Mouse (Mus musculus) myocyte (in vitro differentiated cells): ENCODE data around the gene Yipf2. TPM values are rescaled to one million over a fixed set of nuclear protein-coding genes. Genes with fewer than 3 reads are reported as not detected.

Experiments used
- H3K27me3 ChIP-seq: one replicate; pipeline ENCODE4 v1.6.1; 2011; ENCODE audit not compliant: control insufficient read depth, insufficient read depth, insufficient read length
- H3K36me3 ChIP-seq: one replicate; pipeline ENCODE4 v1.6.1; 2011; ENCODE audit not compliant: control insufficient read depth, insufficient read depth
- H3K4me2 ChIP-seq: one replicate; pipeline ENCODE4 v1.6.1; 2011; ENCODE audit warnings: low read depth, control low read depth
- H3K4me3 ChIP-seq: one replicate; pipeline ENCODE4 v1.5.1; 2011; ENCODE audit warnings: mild to moderate bottlenecking, control low read depth, moderate library complexity
- H3K79me2 ChIP-seq: one replicate; pipeline ENCODE4 v1.6.1; 2011; ENCODE audit not compliant: control insufficient read depth, insufficient read depth
- H3ac ChIP-seq: one replicate; pipeline ENCODE4 v1.6.1; 2011; ENCODE audit not compliant: control insufficient read depth, insufficient read length
- CEBPB ChIP-seq: IDR thresholded peaks from 2 replicates; pipeline ENCODE4 v1.6.1; 2011; ENCODE audit warnings: mild to moderate bottlenecking, moderate library complexity; ENCODE audit not compliant: poor library complexity, insufficient read depth, severe bottlenecking
- E2F4 ChIP-seq: IDR thresholded peaks from one replicate; pipeline ENCODE4 v1.6.1; 2011; ENCODE audit warnings: mild to moderate bottlenecking, control low read depth, moderate library complexity; ENCODE audit not compliant: insufficient read depth
- MAX ChIP-seq: IDR thresholded peaks from one replicate; pipeline ENCODE4 v1.6.1; 2011; ENCODE audit warnings: low read depth, mild to moderate bottlenecking, control low read depth
- MYOD1 ChIP-seq, 3 experiments: IDR thresholded peaks; one replicate each; pipeline ENCODE4 v1.6.1; 2011; ENCODE audit warnings: control low read depth in 2 of 3, low read depth in 2 of 3, mild to moderate bottlenecking in 2 of 3, moderate library complexity in 1 of 3; ENCODE audit not compliant: insufficient read length in 2 of 3, control insufficient read depth in 1 of 3
- MYOG ChIP-seq, 3 experiments: IDR thresholded peaks; one replicate each; pipeline ENCODE4 v1.6.1; 2011; ENCODE audit warnings: control low read depth in 2 of 3, low read depth in 2 of 3, mild to moderate bottlenecking in 2 of 3; ENCODE audit not compliant: insufficient read length in 2 of 3, control insufficient read depth in 1 of 3, insufficient read depth in 1 of 3
- POLR2A ChIP-seq: IDR thresholded peaks from one replicate; pipeline ENCODE4 v1.6.1; 2011; ENCODE audit warnings: low read depth, mild to moderate bottlenecking, control low read depth, moderate library complexity; ENCODE audit not compliant: insufficient read length
- POLR2AphosphoS2 ChIP-seq: IDR thresholded peaks from one replicate; pipeline ENCODE4 v1.6.1; 2011; ENCODE audit warnings: low read depth, control low read depth; ENCODE audit not compliant: insufficient read length
- REST ChIP-seq: IDR thresholded peaks from one replicate; pipeline ENCODE4 v1.6.1; 2011; ENCODE audit warnings: mild to moderate bottlenecking, control low read depth, moderate library complexity; ENCODE audit not compliant: insufficient read depth, insufficient read length
- SRF ChIP-seq: IDR thresholded peaks from one replicate; pipeline ENCODE4 v1.6.1; 2011; ENCODE audit warnings: low read depth; ENCODE audit not compliant: control insufficient read depth, insufficient read length
- TCF12 ChIP-seq: IDR thresholded peaks from one replicate; pipeline ENCODE4 v1.6.1; 2011; ENCODE audit warnings: mild to moderate bottlenecking, control low read depth; ENCODE audit not compliant: poor library complexity, insufficient read depth, severe bottlenecking
- TCF3 ChIP-seq: IDR thresholded peaks from one replicate; pipeline ENCODE4 v1.6.1; 2011; ENCODE audit warnings: low read depth, control low read depth; ENCODE audit not compliant: insufficient read length
- USF1 ChIP-seq: IDR thresholded peaks from one replicate; pipeline ENCODE4 v1.6.1; 2011; ENCODE audit warnings: low read depth, mild to moderate bottlenecking, control low read depth, moderate library complexity
- polyA plus RNA-seq: library from polyadenylated mRNA; unstranded; fragments of >200 nt; fragmentation: generic; extraction: Trizol; gene quantifications from one replicate; pipeline ENCODE4 v1.2.1, GENCODE M21; 2012; ENCODE audit warnings: missing spikeins

The Yipf2 gene
- polyA plus RNA-seq, 1 experiment = 13.2 TPM

DNA sequence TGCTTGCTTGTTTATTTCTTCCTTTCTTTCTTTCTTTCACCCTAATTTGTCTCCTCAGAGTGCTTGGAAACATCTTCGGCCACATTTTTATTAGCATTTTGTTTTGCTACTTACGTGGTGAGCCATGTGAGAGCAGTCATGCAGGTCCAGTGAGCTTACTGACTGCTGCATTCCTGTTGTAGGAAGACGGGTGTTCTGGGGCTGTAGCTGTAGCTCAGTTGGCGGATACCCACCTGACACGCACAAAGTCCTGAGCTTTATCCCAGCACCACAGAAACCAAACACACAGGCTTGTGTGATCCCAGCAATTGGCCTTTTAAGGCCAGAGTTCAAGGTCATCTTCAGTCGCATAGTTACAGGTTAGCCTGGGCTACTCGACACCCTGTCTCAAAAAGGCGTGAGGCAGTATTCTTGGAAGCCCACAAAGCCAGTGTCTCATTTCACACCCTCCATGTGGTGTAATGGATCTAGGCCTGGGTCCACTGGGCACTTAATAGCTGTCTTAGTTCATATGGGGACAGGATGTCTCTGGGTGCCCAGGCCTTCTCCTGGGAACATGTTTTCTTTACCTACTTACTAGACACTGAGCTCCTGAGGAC lies 23.9 kb downstream of the Yipf2 start:
- H3K36me3 ChIP-seq = peaks cover 12% of the 10 kb centered on the region
- H3K79me2 ChIP-seq = peaks cover 44% of the 10 kb centered on the region
- H3ac ChIP-seq = no peak overlapping the region
- H3K4me3 ChIP-seq = no peak overlapping the region
- TF ChIP-seq MAX (no peak), USF1 (no peak), E2F4 (no peak), SRF (no peak), MYOG (IDR thresholded peaks at IDR 0.05; ENCODE audit: control insufficient read depth in 1 of 3, insufficient read depth in 1 of 3, insufficient read length in 2 of 3, low read depth in 2 of 3) (no peak), POLR2AphosphoS2 (no peak), MYOD1 (IDR thresholded peaks at IDR 0.05; ENCODE audit: control insufficient read depth in 1 of 3, insufficient read length in 2 of 3, low read depth in 2 of 3) (no peak), TCF12 (no peak), CEBPB (no peak), TCF3 (no peak), POLR2A (no peak), REST (no peak)
- H3K27me3 ChIP-seq = no peaks in the 10 kb centered on the region
- H3K4me2 ChIP-seq = no peak overlapping the region

DNA sequence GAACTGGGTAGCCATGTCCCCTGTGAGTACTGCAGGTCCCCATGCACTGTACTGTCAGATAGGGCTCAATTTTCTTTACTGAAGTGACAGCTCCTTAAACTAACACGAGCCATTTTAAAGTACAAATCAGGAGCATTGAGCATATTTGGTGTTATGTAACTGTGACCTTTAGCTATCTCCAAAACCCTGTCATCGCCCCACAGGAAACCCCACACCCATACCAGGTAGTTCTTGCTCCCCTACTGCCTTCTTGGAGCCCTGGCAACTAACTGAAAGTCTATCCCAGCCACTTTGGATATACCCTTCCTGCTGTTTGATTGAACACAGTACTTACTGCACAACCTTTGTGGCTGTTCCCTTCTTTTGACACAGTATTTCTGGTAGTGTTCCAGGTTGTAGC lies 25.6 kb downstream of the Yipf2 start:
- Histone ChIP-seq H3K79me2 (peaks cover 60% of the 10 kb centered on the region), H3K27me3 (no peaks in the 10 kb centered on the region), H3ac (no peak overlapping the region), H3K36me3 (peaks cover 11% of the 10 kb centered on the region), H3K4me2 (no peak overlapping the region), H3K4me3 (no peak overlapping the region)
- TF ChIP-seq POLR2AphosphoS2 (no peak), POLR2A (no peak), E2F4 (no peak), MAX (no peak), REST (no peak), MYOD1 (IDR thresholded peaks at IDR 0.05; ENCODE audit: control insufficient read depth in 1 of 3, insufficient read length in 2 of 3, low read depth in 2 of 3) (no peak), TCF12 (no peak), USF1 (no peak), CEBPB (no peak), MYOG (IDR thresholded peaks at IDR 0.05; ENCODE audit: control insufficient read depth in 1 of 3, insufficient read depth in 1 of 3, insufficient read length in 2 of 3, low read depth in 2 of 3) (no peak), SRF (no peak), TCF3 (no peak)

DNA sequence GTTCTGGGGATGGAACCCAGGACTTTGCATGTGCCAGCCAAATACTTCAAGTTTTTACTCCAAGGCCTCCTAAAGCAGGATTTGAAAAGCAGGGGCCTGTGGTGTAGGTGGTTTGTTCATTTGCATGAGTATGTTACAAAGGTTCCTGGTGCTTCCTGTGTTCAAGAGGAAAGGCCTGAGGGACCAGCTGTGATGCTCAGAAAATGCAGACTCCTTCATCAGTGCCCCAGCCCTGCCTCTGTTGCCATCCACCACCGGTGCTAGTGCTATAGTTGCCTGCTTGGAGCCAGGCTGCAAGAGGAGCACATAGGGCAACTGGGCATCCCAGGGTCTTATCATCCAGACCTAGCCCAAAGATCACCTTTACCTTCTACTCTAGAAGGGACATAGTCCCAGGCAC lies 26.1 kb downstream of the Yipf2 start:
- H3K79me2 ChIP-seq = peaks cover 64% of the 10 kb centered on the region
- H3K4me3 ChIP-seq = no peak overlapping the region
- H3K36me3 ChIP-seq = peaks cover 6% of the 10 kb centered on the region
- H3K4me2 ChIP-seq = no peak overlapping the region
- H3ac ChIP-seq = no peak overlapping the region
- TF ChIP-seq TCF12 (no peak), MYOD1 (IDR thresholded peaks at IDR 0.05; ENCODE audit: control insufficient read depth in 1 of 3, insufficient read length in 2 of 3, low read depth in 2 of 3) (no peak)
- no peaks in the 10 kb centered on the region for H3K27me3 ChIP-seq

DNA sequence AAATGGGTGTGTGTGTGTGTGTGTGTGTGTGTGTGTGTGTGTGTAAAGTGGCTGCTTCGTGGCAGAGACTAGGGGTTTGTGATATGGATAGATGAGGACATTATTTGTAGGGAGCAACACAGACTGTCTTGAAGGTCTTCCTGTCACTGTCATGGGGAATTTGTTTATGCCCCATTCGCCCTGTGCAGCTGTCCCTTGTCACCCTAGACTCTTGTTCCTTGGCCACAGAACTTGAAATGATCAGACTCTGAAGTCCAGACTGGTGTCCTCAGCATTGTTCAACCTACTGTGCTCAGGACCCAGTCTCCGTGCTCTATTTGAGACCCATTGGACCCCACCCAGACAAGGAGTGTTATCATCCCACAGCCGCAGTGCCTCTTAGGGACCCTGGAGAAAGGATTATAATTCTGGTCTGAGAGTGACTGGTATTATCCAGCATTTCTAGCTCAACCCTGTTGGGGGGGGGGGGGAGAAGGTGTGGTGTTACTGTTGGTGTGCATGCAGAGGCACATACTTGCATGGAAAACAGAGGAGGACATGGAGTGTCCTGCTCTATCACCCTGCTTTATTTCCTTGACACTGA lies 27.5 kb downstream of the Yipf2 start:
- H3K36me3 ChIP-seq = no peaks in the 10 kb centered on the region
- H3ac ChIP-seq = no peak overlapping the region
- no peaks in the 10 kb centered on the region for H3K27me3 ChIP-seq
- TF ChIP-seq MYOD1 (IDR thresholded peaks at IDR 0.05; ENCODE audit: control insufficient read depth in 1 of 3, insufficient read length in 2 of 3, low read depth in 2 of 3) = peak in 1 of 3 experiments; percentile 37
- TF ChIP-seq MYOG (IDR thresholded peaks at IDR 0.05; ENCODE audit: control insufficient read depth in 1 of 3, insufficient read depth in 1 of 3, insufficient read length in 2 of 3, low read depth in 2 of 3) = peak in 1 of 3 experiments; percentile 58
- TF ChIP-seq SRF = no peak
- H3K4me3 ChIP-seq = no peak overlapping the region
- H3K4me2 ChIP-seq = no peak overlapping the region
- peaks cover 79% of the 10 kb centered on the region for H3K79me2 ChIP-seq

DNA sequence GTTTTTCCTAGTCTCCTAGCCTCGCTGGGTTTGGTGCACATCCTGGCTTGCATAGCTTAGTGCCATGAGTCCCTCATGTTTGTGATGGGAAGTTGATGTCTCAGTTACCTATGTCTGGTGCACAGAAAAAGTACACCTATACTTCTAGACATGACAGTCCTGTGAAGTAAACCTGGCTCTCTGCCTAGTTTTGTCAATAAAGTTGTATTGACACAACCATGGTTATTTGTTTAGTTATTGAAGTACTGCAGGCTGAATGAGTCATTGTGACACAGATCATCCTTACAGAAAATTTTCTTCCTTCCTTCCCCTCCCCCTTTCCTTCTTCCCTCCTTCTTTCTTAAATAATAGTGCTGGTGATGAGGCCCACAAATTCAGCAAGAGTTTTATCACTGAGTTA lies 28.2 kb downstream of the Yipf2 start:
- Histone ChIP-seq H3K4me2 (no peak overlapping the region), H3K4me3 (no peak overlapping the region), H3K36me3 (no peaks in the 10 kb centered on the region), H3ac (no peak overlapping the region), H3K27me3 (no peaks in the 10 kb centered on the region), H3K79me2 (peaks cover 80% of the 10 kb centered on the region)
- TF ChIP-seq MYOD1 (IDR thresholded peaks at IDR 0.05; ENCODE audit: control insufficient read depth in 1 of 3, insufficient read length in 2 of 3, low read depth in 2 of 3) = no peak
- no peak for TF ChIP-seq E2F4
- no peak for TF ChIP-seq SRF
- TF ChIP-seq CEBPB = no peak
- no peak for TF ChIP-seq USF1
- no peak for TF ChIP-seq POLR2A
- TF ChIP-seq MAX = no peak
- TF ChIP-seq MYOG (IDR thresholded peaks at IDR 0.05; ENCODE audit: control insufficient read depth in 1 of 3, insufficient read depth in 1 of 3, insufficient read length in 2 of 3, low read depth in 2 of 3) = no peak
- TF ChIP-seq POLR2AphosphoS2 = no peak
- TF ChIP-seq REST = no peak
- TF ChIP-seq TCF3 = no peak
- no peak for TF ChIP-seq TCF12
